Mouse (Mus musculus): ENCODE measurements around the gene Mns1.
"Not testable (repeated sequence)": the region's sequence is repeated elsewhere in the genome, so short reads cannot be mapped to it uniquely, and the experiment has no call there.

Gene Mns1

GRCm38 (mm10) chr9:72437822-72438701, at the start of gene Mns1:
TSS of gene Mns1 (plus strand) at chr9:72438011.
- DNase-seq (ENCODE audit: low read depth, low spot score) = peak; percentile 85

DNA sequence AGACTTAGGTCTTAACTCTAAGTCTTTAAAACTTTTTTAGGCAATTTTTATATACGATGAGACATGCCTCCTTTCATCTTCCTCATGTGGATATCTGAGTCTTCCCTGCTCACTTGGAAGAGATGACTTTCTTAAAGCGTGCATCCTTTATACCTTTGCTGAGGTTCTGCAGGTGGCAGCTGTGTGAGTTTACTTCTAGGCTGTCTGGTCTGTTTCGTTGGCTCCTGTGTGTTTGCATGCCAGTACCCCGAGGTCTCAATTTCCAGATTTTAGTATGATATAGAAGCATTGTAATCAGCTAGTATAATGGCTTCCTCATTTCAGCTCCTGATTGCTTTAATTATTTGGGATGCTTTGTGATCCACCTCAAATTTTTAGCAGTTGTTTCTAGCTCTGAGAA, 48.9 kb upstream of the Mns1 start:
- DNase-seq (ENCODE audit: low read depth, low spot score) = no peak

GRCm38 (mm10) chr9:72389431-72390002, 48.3 kb upstream of the Mns1 start:
- no peak for DNase-seq (ENCODE audit: low read depth, low spot score)

DNA sequence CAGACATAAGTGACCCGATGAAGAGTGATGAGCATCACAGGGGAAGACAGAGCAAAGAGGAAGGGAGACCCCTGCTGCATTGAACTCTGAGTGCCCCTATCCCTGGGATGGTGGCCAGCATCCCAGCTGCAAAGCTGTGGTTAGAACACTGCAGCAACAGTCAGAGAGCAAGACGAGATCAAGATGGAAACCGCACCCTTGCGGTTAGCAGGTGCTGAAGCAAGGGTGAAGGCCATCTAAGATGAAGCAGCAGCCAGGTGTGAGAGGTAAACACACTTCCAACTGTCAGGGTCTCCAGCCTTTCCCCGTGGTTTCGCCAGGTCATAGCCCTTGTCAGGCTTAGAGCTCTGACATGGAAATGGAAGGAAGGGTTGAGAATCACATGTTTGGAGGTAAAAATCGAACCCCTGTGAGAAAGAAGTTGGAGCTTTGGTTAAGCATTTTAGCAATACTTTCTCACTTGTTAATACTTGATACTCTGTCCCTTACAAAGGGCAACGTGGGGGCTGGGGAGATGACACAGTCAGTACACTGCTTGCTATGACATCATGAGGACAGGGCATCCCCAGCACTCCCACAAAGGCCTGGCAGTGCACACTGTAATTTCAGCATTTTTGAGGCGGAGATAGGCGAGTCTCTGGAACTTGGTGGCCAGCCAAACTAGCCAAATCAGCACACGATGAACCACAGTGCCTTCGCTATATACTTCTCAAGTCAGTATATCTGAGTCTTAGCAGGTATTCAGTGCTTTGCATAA, 47.3 kb upstream of the Mns1 start:
- DNase-seq (ENCODE audit: low read depth, low spot score) = no peak

DNA sequence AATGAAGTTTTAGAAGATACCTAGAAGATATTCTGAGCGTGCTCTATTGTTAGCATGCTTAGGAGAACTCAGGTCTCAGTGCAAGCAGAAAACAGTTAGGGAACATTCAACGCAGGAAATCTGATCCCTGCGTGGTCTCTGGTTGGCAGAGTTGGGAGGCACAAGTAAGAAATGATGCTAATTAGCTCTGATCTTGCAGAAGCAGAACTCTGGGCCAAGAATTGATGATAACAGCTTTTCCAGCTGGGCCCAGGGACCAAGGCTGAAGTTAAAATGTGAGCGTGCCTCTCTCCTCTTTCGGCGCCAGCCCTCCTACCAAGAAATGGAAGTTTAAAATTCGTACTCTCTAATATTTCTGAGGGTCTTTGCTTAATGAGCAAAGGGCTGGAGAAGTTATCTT, 45.1 kb upstream of the Mns1 start:
- DNase-seq (ENCODE audit: low read depth, low spot score) = no peak

DNA sequence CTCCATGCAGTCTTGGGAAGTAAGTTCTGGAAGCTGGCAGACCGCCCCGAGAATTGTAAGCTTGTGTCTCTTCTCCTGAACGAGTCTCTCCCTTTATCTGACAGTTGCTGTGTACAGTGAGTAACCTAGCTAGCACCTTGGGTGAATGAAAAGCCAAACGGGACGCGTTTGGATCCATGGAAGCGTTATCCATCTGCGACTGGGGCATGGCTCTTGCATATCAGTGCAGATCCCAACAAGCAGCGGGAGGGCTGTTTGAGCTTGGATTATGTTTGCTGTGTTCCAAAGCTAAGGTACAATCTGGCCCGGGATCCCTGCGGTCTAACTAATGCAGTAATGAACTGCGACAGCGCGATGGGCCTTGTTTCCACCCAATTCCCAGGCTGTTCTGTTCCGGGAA, 44.6 kb upstream of the Mns1 start:
- no peak for DNase-seq (ENCODE audit: low read depth, low spot score)

DNA sequence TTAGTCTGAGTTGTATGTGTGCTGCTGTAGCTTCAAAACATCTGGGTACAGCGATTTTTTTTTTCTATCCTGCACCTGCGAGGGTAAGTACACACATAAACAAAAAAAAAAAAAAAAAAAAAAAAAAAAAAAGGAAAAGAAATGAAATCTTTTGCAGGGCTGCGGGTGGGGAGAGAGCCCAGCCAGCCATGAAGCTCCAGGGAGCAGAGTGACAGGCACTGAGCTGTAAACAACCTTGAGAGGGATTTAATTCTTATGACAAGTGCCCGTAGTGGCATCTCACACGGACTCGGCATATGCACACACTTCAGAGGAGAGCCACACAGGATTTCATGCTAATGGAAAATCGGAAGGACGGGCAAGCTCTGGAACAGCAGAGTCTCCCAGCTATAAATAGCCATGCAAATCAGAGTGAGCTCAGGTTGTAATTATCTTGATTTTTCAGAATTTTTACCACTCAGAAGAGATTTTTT, 43.9 kb upstream of the Mns1 start:
- no peak for DNase-seq (ENCODE audit: low read depth, low spot score)

GRCm38 (mm10) chr9:72400121-72400520, 37.7 kb upstream of the Mns1 start:
- DNase-seq (ENCODE audit: low read depth, low spot score) = no peak

- not testable (repeated sequence) for DNase-seq (ENCODE audit: low read depth, low spot score)
Observed at GRCm38 (mm10) chr9:72401769-72402168, 36.0 kb upstream of the Mns1 start.

- no peak for DNase-seq (ENCODE audit: low read depth, low spot score)
Observed at GRCm38 (mm10) chr9:72403421-72403820, 34.4 kb upstream of the Mns1 start.

- no peak for DNase-seq (ENCODE audit: low read depth, low spot score)
Observed at GRCm38 (mm10) chr9:72404446-72404845, 33.4 kb upstream of the Mns1 start.

GRCm38 (mm10) chr9:72404934-72405333, 32.9 kb upstream of the Mns1 start:
- no peak for DNase-seq (ENCODE audit: low read depth, low spot score)

- DNase-seq (ENCODE audit: low read depth, low spot score) = no peak
Observed at GRCm38 (mm10) chr9:72405882-72406638, 31.8 kb upstream of the Mns1 start.

GRCm38 (mm10) chr9:72408131-72408586, 29.7 kb upstream of the Mns1 start:
- peak; percentile 73 for DNase-seq (ENCODE audit: low read depth, low spot score)

- DNase-seq (ENCODE audit: low read depth, low spot score) = peak; percentile 41
Observed at GRCm38 (mm10) chr9:72409381-72410225, 28.2 kb upstream of the Mns1 start.

- no peak for DNase-seq (ENCODE audit: low read depth, low spot score)
Observed at GRCm38 (mm10) chr9:72411746-72412145, 26.1 kb upstream of the Mns1 start.

DNA sequence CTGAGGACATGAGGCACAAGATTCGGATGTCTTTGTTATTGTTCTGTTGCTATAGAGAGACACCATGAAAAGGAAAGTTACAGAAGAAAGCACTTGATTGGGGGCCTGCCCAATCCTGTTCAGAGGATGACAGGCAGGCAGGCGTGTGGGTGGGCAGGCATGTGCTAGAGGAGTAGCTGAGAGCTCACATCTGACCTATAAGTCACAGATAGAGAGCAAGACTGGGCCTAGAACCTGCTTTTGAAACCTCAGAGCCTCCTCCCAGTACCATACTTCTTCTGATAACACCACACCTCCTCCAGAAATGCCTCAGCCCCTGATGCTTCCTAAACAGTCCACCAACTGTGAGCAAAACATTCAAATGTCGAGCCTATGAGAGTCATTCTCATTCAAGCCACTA, 19.4 kb upstream of the Mns1 start:
- DNase-seq (ENCODE audit: low read depth, low spot score) = no peak

GRCm38 (mm10) chr9:72420490-72420889, 17.3 kb upstream of the Mns1 start:
- DNase-seq (ENCODE audit: low read depth, low spot score) = no peak

DNA sequence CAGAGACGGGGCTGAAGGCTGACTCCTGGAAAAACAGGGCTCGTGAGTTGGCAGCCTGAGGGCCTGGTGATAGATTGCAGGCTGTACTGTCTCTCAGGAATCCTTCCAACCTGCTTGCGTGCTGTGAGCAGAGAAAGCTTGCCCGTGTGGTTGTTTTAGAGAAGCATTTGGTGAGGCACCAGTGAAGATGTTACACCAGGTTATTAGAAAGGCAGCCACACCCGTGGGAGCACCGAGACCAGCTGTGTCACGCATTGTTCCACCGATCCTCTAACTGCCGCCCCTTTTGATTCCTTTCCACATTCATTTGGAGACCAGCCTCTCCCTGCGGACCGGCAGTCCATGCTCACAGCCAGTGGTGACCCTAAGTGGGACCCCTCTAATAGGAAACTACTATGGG, 15.5 kb upstream of the Mns1 start:
- DNase-seq (ENCODE audit: low read depth, low spot score) = no peak

DNA sequence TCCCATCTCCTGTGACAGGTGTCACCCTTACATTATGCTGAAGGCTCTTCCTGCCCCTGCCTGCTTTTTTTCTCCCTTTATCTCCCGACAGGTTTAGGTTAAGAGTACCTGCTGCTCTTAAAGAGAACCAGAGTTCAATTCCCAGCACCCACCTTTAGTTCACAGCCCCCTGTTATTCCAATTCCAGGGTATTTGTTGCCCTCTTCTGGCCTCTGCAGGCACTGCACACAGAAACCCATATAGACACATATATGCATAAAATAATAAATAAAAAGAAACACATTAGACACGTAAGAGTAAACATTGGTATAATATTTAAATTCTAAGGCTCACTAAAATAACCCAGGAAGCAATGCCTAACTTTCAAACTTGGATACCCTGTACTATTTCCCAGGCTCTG, 15.1 kb upstream of the Mns1 start:
- no peak for DNase-seq (ENCODE audit: low read depth, low spot score)

All from retina, postnatal 7 days (tissue).